Mouse (Mus musculus): ENCODE data around the gene Dlx5. TPM values are rescaled to one million over a fixed set of nuclear protein-coding genes. Genes with fewer than 3 reads are reported as not detected.

Gene Dlx5
- polyA plus RNA-seq, 1 experiment from 2014 or later, result 33.9 TPM

- Histone ChIP-seq H3K36me3 (no peaks in the 10 kb centered on the region), H3K9ac (replicated peaks) (no peak overlapping the region), H3K4me1 (replicated peaks) (peaks cover 8% of the 10 kb centered on the region), H3K27me3 (peaks cover 87% of the 10 kb centered on the region), H3K27ac (no peak overlapping the region), H3K4me2 (no peak overlapping the region), H3K9me3 (no peaks in the 10 kb centered on the region), H3K4me3 (replicated peaks) (no peak overlapping the region)
- 9% methylated on average over 9 of the region's 9 CpGs for WGBS
- ATAC-seq (ENCODE audit: insufficient number of reproducible peaks, insufficient read depth, low FRiP score, low TSS enrichment, low read depth), result no peak
These were observed 14.9 kb downstream of the Dlx5 start for GRCm38 (mm10) chr6:6867031-6867430.

- WGBS, result 1% methylated on average over 36 of the region's 36 CpGs
- peak overlapping the region; percentile 69 for H3K9ac ChIP-seq (replicated peaks)
- peak overlapping the region; percentile 55 for H3K4me3 ChIP-seq (replicated peaks)
- peaks cover 84% of the 10 kb centered on the region for H3K27me3 ChIP-seq
- H3K27ac ChIP-seq, result no peak overlapping the region
- no peaks in the 10 kb centered on the region for H3K9me3 ChIP-seq
- no peaks in the 10 kb centered on the region for H3K36me3 ChIP-seq
- peak overlapping the region; percentile 88 for H3K4me2 ChIP-seq
- peaks cover 25% of the 10 kb centered on the region for H3K4me1 ChIP-seq (replicated peaks)
- no peak for ATAC-seq (ENCODE audit: insufficient number of reproducible peaks, insufficient read depth, low FRiP score, low TSS enrichment, low read depth)
These were observed 17.1 kb downstream of the Dlx5 start for GRCm38 (mm10) chr6:6864441-6865440.

- Histone ChIP-seq H3K27ac (0 out of 2 replicates have a peak overlapping the region, but pooled peaks have one; percentile 47), H3K27me3 (peaks cover 87% of the 10 kb centered on the region), H3K4me3 (replicated peaks) (peak overlapping the region; percentile 55), H3K9me3 (no peaks in the 10 kb centered on the region), H3K36me3 (no peaks in the 10 kb centered on the region), H3K4me1 (replicated peaks) (peaks cover 28% of the 10 kb centered on the region), H3K4me2 (peak overlapping the region; percentile 88), H3K9ac (replicated peaks) (peak overlapping the region; percentile 69)
- ATAC-seq (ENCODE audit: insufficient number of reproducible peaks, insufficient read depth, low FRiP score, low TSS enrichment, low read depth), result no peak; the same call in 1 of the 2 replicates
- 2% methylated on average over 21 of the region's 21 CpGs for WGBS
These were observed 17.9 kb downstream of the Dlx5 start for GRCm38 (mm10) chr6:6863955-6864354.

- no peaks in the 10 kb centered on the region for H3K9me3 ChIP-seq
- peaks cover 28% of the 10 kb centered on the region for H3K4me1 ChIP-seq (replicated peaks)
- ATAC-seq (ENCODE audit: insufficient number of reproducible peaks, insufficient read depth, low FRiP score, low TSS enrichment, low read depth), result peak; percentile 68
- H3K36me3 ChIP-seq, result no peaks in the 10 kb centered on the region
- H3K9ac ChIP-seq (replicated peaks), result peak within 1 kb of the TSS; percentile 69
- H3K4me3 ChIP-seq (replicated peaks), result peak within 1 kb of the TSS; percentile 55
- H3K27me3 ChIP-seq, result peaks cover 91% of the 10 kb centered on the region
- peak within 1 kb of the TSS; percentile 88 for H3K4me2 ChIP-seq
- 0 out of 2 replicates have a peak within 1 kb of the TSS, but pooled peaks have one; percentile 47 for H3K27ac ChIP-seq
- WGBS, result under 1% methylated on average over 46 of the region's 52 CpGs
These were observed 18.6 kb downstream of the Dlx5 start, which contains the start of gene Dlx6 for GRCm38 (mm10) chr6:6863160-6863870. TSS of gene Dlx6 (plus strand) at chr6:6863334.

GRCm38 (mm10) chr6:6862611-6863010 is 19.3 kb downstream of the Dlx5 start:
- peaks cover 92% of the 10 kb centered on the region for H3K27me3 ChIP-seq
- H3K27ac ChIP-seq, result no peak overlapping the region
- under 1% methylated on average over 23 of the region's 23 CpGs for WGBS
- peak overlapping the region; percentile 55 for H3K4me3 ChIP-seq (replicated peaks)
- H3K9me3 ChIP-seq, result no peaks in the 10 kb centered on the region
- H3K4me2 ChIP-seq, result peak overlapping the region; percentile 88
- H3K4me1 ChIP-seq (replicated peaks), result peaks cover 28% of the 10 kb centered on the region
- no peaks in the 10 kb centered on the region for H3K36me3 ChIP-seq
- ATAC-seq (ENCODE audit: insufficient number of reproducible peaks, insufficient read depth, low FRiP score, low TSS enrichment, low read depth), result peak; percentile 84
- H3K9ac ChIP-seq (replicated peaks), result peak overlapping the region; percentile 34; the same call in 1 of the 2 replicates

- no peak overlapping the region for H3K9ac ChIP-seq (replicated peaks)
- H3K27ac ChIP-seq, result no peak overlapping the region
- 2% methylated on average over 11 of the region's 11 CpGs for WGBS
- peak overlapping the region; percentile 55 for H3K4me3 ChIP-seq (replicated peaks)
- H3K27me3 ChIP-seq, result peaks cover 90% of the 10 kb centered on the region
- H3K36me3 ChIP-seq, result no peaks in the 10 kb centered on the region
- H3K4me2 ChIP-seq, result peak overlapping the region; percentile 88
- no peaks in the 10 kb centered on the region for H3K9me3 ChIP-seq
- peaks cover 28% of the 10 kb centered on the region for H3K4me1 ChIP-seq (replicated peaks)
- ATAC-seq (ENCODE audit: insufficient number of reproducible peaks, insufficient read depth, low FRiP score, low TSS enrichment, low read depth), result no peak
These were observed 20.0 kb downstream of the Dlx5 start for GRCm38 (mm10) chr6:6861798-6862428.

GRCm38 (mm10) chr6:6861086-6861797 is 20.6 kb downstream of the Dlx5 start:
- Histone ChIP-seq H3K27ac (no peak overlapping the region), H3K36me3 (no peaks in the 10 kb centered on the region), H3K9me3 (no peaks in the 10 kb centered on the region), H3K9ac (replicated peaks) (no peak overlapping the region), H3K4me3 (replicated peaks) (peak overlapping the region; percentile 23), H3K4me2 (peak overlapping the region; percentile 48), H3K4me1 (replicated peaks) (peaks cover 30% of the 10 kb centered on the region), H3K27me3 (peaks cover 91% of the 10 kb centered on the region)
- ATAC-seq (ENCODE audit: insufficient number of reproducible peaks, insufficient read depth, low FRiP score, low TSS enrichment, low read depth), result no peak
- 2% methylated on average over 21 of the region's 21 CpGs for WGBS

GRCm38 (mm10) chr6:6860411-6861085 is 21.3 kb downstream of the Dlx5 start:
- Histone ChIP-seq H3K27me3 (peaks cover 91% of the 10 kb centered on the region), H3K9me3 (no peaks in the 10 kb centered on the region), H3K36me3 (no peaks in the 10 kb centered on the region), H3K4me1 (replicated peaks) (peaks cover 37% of the 10 kb centered on the region), H3K9ac (replicated peaks) (no peak overlapping the region), H3K27ac (no peak overlapping the region), H3K4me2 (peak overlapping the region; percentile 48), H3K4me3 (replicated peaks) (peak overlapping the region; percentile 23)
- ATAC-seq (ENCODE audit: insufficient number of reproducible peaks, insufficient read depth, low FRiP score, low TSS enrichment, low read depth), result no peak
- under 1% methylated on average over 33 of the region's 33 CpGs for WGBS

GRCm38 (mm10) chr6:6859950-6860410 is 21.9 kb downstream of the Dlx5 start:
- Histone ChIP-seq H3K9me3 (no peaks in the 10 kb centered on the region), H3K9ac (replicated peaks) (no peak overlapping the region), H3K27me3 (peaks cover 91% of the 10 kb centered on the region), H3K36me3 (no peaks in the 10 kb centered on the region), H3K4me2 (peak overlapping the region; percentile 48), H3K4me3 (replicated peaks) (peak overlapping the region; percentile 23), H3K27ac (no peak overlapping the region), H3K4me1 (replicated peaks) (peaks cover 42% of the 10 kb centered on the region)
- no peak for ATAC-seq (ENCODE audit: insufficient number of reproducible peaks, insufficient read depth, low FRiP score, low TSS enrichment, low read depth)
- WGBS, result under 1% methylated on average over 21 of the region's 21 CpGs

Measured in limb, embryonic 12.5 days (tissue).